Mouse (Mus musculus): ENCODE data around the gene Lurap1. TPM values are rescaled to one million over a fixed set of nuclear protein-coding genes. Genes with fewer than 3 reads are reported as not detected.

Lurap1 gene
- polyA plus RNA-seq, 1 experiment from 2014 or later: 1.9 TPM

DNA sequence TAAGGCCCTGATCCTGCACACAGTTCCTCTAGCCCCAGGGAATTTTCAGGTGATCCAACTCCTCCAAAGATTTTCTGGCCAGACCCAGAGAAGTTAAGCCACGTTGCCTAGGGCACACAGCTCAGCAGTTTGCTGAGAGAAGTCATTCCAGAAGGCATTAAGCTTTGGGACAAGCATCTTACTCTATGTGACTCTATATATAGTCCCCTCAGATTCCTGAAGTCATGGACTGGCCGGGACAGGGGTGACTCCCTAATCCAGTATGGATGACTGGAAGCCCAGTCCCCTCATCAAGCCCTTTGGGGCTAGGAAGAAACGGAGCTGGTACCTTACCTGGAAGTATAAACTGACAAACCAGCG, 296 bp downstream of the Lurap1 start:
- peak overlapping the region; percentile 94 for H3K9ac ChIP-seq (ENCODE audit: low read length)
- H3K9me3 ChIP-seq (ENCODE audit: control insufficient read depth, low read length): no peaks in the 10 kb centered on the region
- H3K27ac ChIP-seq (ENCODE audit: low read depth): peak overlapping the region; percentile 77; the same call in 1 of the 2 replicates
- H3K4me1 ChIP-seq (replicated peaks; ENCODE audit: control insufficient read depth, insufficient read depth, low read length): peaks cover 9% of the 10 kb centered on the region
- 10% methylated on average over 4 of the region's 4 CpGs for WGBS
- H3K27me3 ChIP-seq (replicated peaks; ENCODE audit: control insufficient read depth, insufficient read depth, low read length): no peaks in the 10 kb centered on the region
- H3K36me3 ChIP-seq (ENCODE audit: control insufficient read depth, insufficient read depth, low read length): peaks cover 39% of the 10 kb centered on the region
- peak overlapping the region; percentile 89 for H3K4me2 ChIP-seq (ENCODE audit: low read length)
- peak; percentile 68 for DNase-seq (ENCODE audit: low spot score)
- H3K4me3 ChIP-seq (ENCODE audit: low read depth, low read length): peak overlapping the region; percentile 87
- 0 out of 2 replicates have a peak, but pooled peaks have one; percentile 4 for ATAC-seq (replicated peaks; ENCODE audit: low FRiP score, low TSS enrichment, low read depth)

DNA sequence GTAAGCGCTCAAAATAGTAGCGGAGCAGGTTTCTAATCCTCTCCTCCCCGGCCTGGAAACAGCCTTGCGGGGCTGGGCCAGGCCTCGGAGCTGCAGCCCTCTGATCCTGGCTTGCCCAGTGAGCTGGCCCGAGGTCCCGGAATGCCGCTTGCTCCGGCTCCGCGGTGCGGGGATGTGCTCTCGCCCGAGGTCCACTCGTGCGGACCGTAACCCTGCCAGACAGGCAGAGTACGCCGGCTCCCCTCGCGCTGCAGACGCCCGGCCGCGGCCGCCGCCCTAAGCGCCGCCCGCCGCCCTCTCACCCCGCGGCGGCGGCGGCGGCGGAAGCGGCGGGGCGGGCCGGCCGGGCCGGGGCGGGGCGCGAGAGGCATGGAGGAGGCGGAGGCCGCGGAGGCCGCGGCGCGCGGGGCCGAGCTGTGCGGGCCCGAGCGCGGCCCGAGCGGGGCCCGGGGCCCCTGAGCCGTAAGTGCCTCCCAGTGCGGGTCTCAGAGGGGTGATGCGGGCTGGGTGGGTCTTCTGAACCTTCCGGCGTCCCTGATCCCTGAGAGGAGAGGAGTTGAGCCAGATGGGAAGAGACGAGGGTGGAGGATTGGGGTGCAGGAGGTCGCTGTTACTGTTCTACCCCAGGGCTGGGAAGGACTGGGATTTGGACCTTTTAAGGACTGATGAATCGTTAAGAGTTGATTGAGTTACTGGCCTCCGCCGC, 829 bp downstream of the Lurap1 start:
- H3K36me3 ChIP-seq (ENCODE audit: control insufficient read depth, insufficient read depth, low read length): peaks cover 33% of the 10 kb centered on the region
- DNase-seq (ENCODE audit: low spot score): peak; percentile 84
- H3K9ac ChIP-seq (ENCODE audit: low read length): peak overlapping the region; percentile 94
- peak overlapping the region; percentile 89 for H3K4me2 ChIP-seq (ENCODE audit: low read length)
- peaks cover 9% of the 10 kb centered on the region for H3K4me1 ChIP-seq (replicated peaks; ENCODE audit: control insufficient read depth, insufficient read depth, low read length)
- no peaks in the 10 kb centered on the region for H3K27me3 ChIP-seq (replicated peaks; ENCODE audit: control insufficient read depth, insufficient read depth, low read length)
- H3K4me3 ChIP-seq (ENCODE audit: low read depth, low read length): peak overlapping the region; percentile 87
- H3K9me3 ChIP-seq (ENCODE audit: control insufficient read depth, low read length): no peaks in the 10 kb centered on the region
- peak overlapping the region; percentile 77 for H3K27ac ChIP-seq (ENCODE audit: low read depth)
- peak; percentile 91 for ATAC-seq (replicated peaks; ENCODE audit: low FRiP score, low TSS enrichment, low read depth)
- WGBS: under 1% methylated on average over 65 of the region's 73 CpGs

DNA sequence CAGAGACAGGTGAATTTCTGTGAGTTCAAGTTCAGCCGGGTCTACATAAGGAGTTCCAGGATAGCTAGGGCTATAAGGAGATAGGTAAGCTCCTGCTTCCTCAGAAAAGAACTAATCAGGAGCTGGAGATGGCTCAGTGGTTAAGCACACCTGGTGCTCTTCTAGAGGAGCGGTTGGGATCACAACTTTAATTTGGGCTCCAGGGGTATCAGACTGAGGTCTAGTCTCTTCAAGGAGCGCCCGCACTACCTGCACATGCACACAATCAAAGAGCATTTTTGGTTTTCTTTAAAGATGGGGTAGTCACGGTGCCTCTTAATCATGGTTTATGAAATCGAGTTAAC, 1.4 kb downstream of the Lurap1 start:
- H3K4me2 ChIP-seq (ENCODE audit: low read length): peak overlapping the region; percentile 89

DNA sequence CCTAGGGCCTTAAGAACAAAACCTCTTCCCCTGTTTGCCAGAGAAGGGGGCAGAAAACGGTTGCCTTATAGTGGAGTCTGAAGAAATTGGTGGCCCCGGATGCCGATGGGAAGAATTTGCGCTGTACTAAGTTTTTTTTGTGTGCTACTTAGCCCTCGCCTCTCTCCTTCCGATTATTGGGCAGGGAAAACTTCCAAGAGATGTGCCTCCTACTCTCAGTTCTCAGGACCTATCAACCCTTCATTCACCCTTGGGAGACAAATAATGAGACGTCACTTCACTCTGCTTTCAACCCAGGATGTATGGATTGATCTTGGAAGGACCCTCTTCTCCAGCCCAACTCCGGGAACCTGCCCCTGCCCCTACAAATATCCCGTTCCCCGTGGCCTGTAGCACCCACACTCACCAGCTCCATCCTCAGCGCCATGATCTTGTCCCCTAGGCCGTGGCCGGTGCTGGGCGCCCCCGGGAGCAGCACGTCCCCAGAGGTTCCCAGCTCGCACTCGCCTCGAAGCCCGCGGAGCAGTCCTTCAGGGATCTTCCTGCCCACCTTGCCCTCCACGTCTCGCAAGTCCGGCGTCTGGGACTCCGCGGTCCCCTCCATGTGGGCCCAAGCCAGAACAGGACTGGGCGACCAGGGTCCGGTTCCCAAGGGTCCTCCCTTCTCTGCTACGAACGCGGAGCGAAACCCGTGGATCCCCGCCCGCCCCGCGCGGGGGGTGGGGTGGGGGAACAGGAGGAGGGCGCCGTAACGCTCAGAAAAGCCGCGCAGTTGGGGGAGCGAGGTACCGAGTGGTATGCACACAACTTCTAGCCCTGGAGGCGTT, 7.0 kb downstream of the Lurap1 start:
- no peaks in the 10 kb centered on the region for H3K4me1 ChIP-seq (replicated peaks; ENCODE audit: control insufficient read depth, insufficient read depth, low read length)
- DNase-seq (ENCODE audit: low spot score) (peak; percentile 85), ATAC-seq (replicated peaks; ENCODE audit: low FRiP score, low TSS enrichment, low read depth) (peak; percentile 63; the same call in 1 of the 2 replicates)
- H3K9ac ChIP-seq (ENCODE audit: low read length): peak overlapping the region; percentile 64
- WGBS: 1% methylated on average over 47 of the region's 47 CpGs
- no peaks in the 10 kb centered on the region for H3K9me3 ChIP-seq (ENCODE audit: control insufficient read depth, low read length)
- H3K27me3 ChIP-seq (replicated peaks; ENCODE audit: control insufficient read depth, insufficient read depth, low read length): no peaks in the 10 kb centered on the region
- H3K27ac ChIP-seq (ENCODE audit: low read depth): no peak overlapping the region
- H3K36me3 ChIP-seq (ENCODE audit: control insufficient read depth, insufficient read depth, low read length): no peaks in the 10 kb centered on the region
- peak overlapping the region; percentile 93 for H3K4me2 ChIP-seq (ENCODE audit: low read length)
- peak overlapping the region; percentile 68 for H3K4me3 ChIP-seq (ENCODE audit: low read depth, low read length)

More for the DNA sequence above, 1.4 kb downstream of the Lurap1 start:
- Histone ChIP-seq H3K27ac (ENCODE audit: low read depth) (peak overlapping the region; percentile 77), H3K27me3 (replicated peaks; ENCODE audit: control insufficient read depth, insufficient read depth, low read length) (no peaks in the 10 kb centered on the region), H3K4me1 (replicated peaks; ENCODE audit: control insufficient read depth, insufficient read depth, low read length) (peaks cover 9% of the 10 kb centered on the region), H3K4me3 (ENCODE audit: low read depth, low read length) (peak overlapping the region; percentile 87), H3K36me3 (ENCODE audit: control insufficient read depth, insufficient read depth, low read length) (peaks cover 28% of the 10 kb centered on the region), H3K9me3 (ENCODE audit: control insufficient read depth, low read length) (no peaks in the 10 kb centered on the region), H3K9ac (ENCODE audit: low read length) (peak overlapping the region; percentile 94)
- peak; percentile 64 for DNase-seq (ENCODE audit: low spot score)
- WGBS: 21% methylated on average over 6 of the region's 6 CpGs
- no peak for ATAC-seq (replicated peaks; ENCODE audit: low FRiP score, low TSS enrichment, low read depth)

DNA sequence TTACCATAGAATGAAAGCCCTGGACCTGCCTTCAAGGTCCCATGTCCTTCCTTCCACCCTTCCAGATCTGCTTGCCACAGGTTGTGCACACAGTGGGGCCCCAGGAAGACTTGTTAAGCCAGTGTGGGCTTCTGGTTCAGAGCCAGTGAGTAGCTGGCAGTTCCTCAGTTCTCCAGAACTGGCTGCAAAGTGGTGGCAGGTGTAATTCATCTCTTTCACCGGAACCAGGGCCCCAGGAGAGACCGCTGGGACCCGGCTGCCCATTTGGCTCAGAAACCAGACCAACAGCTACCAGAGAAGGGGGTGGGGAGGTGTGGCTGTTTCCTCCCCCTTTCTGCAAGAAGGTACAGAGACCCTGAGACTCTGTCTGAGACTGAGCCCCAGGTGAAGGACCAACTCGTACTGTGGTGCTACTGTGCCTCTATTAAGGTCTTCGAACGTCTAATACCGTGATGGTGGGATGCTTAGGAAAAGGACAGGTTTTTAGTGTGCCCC, 7.8 kb downstream of the Lurap1 start:
- Histone ChIP-seq H3K4me3 (ENCODE audit: low read depth, low read length) (peak overlapping the region; percentile 68; the same call in 1 of the 2 replicates), H3K36me3 (ENCODE audit: control insufficient read depth, insufficient read depth, low read length) (no peaks in the 10 kb centered on the region), H3K27ac (ENCODE audit: low read depth) (no peak overlapping the region), H3K4me1 (replicated peaks; ENCODE audit: control insufficient read depth, insufficient read depth, low read length) (no peaks in the 10 kb centered on the region), H3K4me2 (ENCODE audit: low read length) (peak overlapping the region; percentile 93), H3K9ac (ENCODE audit: low read length) (no peak overlapping the region), H3K9me3 (ENCODE audit: control insufficient read depth, low read length) (no peaks in the 10 kb centered on the region), H3K27me3 (replicated peaks; ENCODE audit: control insufficient read depth, insufficient read depth, low read length) (no peaks in the 10 kb centered on the region)
- WGBS: 6% methylated on average over 7 of the region's 7 CpGs
- DNase-seq (ENCODE audit: low spot score): peak; percentile 52
- ATAC-seq (replicated peaks; ENCODE audit: low FRiP score, low TSS enrichment, low read depth): no peak

DNA sequence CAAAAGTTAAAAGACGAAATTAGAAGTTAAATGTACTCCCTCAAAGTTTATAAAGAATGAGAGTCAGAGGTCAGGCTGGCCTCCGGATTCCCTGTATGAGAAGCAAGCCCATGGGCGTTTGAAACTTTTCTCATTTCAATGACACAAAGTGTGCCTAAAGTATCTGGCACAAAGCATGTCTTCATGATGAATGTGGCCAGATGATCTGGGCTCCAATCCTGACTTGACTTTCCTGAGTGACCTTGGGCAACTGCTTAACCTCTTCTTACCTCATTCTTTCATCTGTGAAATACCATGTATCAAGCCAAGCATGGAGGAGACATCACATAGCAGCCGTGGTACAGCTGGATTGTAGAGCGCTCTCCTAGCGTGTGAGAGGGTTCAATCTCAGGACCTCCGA, 8.9 kb downstream of the Lurap1 start:
- H3K4me1 ChIP-seq (replicated peaks; ENCODE audit: control insufficient read depth, insufficient read depth, low read length): no peaks in the 10 kb centered on the region
- ATAC-seq (replicated peaks; ENCODE audit: low FRiP score, low TSS enrichment, low read depth): no peak
- 83% methylated on average over 7 of the region's 7 CpGs for WGBS

DNA sequence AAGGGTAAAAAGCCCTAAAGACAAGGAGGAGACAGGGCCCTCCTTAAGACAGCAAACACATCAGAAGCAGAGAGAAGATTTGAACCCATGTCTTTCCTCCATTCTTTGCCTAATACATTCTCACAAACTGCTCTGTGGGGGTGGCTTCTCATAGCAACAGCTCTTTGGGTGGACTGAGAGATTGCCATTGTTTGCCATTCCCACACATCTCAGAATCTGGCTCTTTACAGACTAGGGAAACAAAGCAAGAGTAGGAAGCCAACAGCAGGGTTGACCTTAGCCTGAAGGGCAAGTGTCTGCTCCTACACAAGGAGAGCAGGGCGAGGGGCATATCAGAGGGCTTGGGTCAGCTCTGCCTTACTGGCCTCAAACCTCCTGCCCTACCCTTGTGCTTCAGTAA, 9.4 kb downstream of the Lurap1 start:
- 88% methylated on average over 1 of the region's 1 CpGs for WGBS
- ATAC-seq (replicated peaks; ENCODE audit: low FRiP score, low TSS enrichment, low read depth) (no peak), DNase-seq (ENCODE audit: low spot score) (no peak)
- Histone ChIP-seq H3K4me2 (ENCODE audit: low read length) (no peak overlapping the region), H3K36me3 (ENCODE audit: control insufficient read depth, insufficient read depth, low read length) (no peaks in the 10 kb centered on the region), H3K4me3 (ENCODE audit: low read depth, low read length) (no peak overlapping the region), H3K4me1 (replicated peaks; ENCODE audit: control insufficient read depth, insufficient read depth, low read length) (no peaks in the 10 kb centered on the region), H3K27ac (ENCODE audit: low read depth) (no peak overlapping the region), H3K9me3 (ENCODE audit: control insufficient read depth, low read length) (no peaks in the 10 kb centered on the region), H3K27me3 (replicated peaks; ENCODE audit: control insufficient read depth, insufficient read depth, low read length) (no peaks in the 10 kb centered on the region), H3K9ac (ENCODE audit: low read length) (no peak overlapping the region)

More for the DNA sequence above, 8.9 kb downstream of the Lurap1 start:
- no peaks in the 10 kb centered on the region for H3K27me3 ChIP-seq (replicated peaks; ENCODE audit: control insufficient read depth, insufficient read depth, low read length)
- H3K9me3 ChIP-seq (ENCODE audit: control insufficient read depth, low read length): no peaks in the 10 kb centered on the region
- no peak overlapping the region for H3K9ac ChIP-seq (ENCODE audit: low read length)
- no peaks in the 10 kb centered on the region for H3K36me3 ChIP-seq (ENCODE audit: control insufficient read depth, insufficient read depth, low read length)
- no peak for DNase-seq (ENCODE audit: low spot score)
- H3K27ac ChIP-seq (ENCODE audit: low read depth): no peak overlapping the region
- H3K4me2 ChIP-seq (ENCODE audit: low read length): no peak overlapping the region
- H3K4me3 ChIP-seq (ENCODE audit: low read depth, low read length): no peak overlapping the region

DNA sequence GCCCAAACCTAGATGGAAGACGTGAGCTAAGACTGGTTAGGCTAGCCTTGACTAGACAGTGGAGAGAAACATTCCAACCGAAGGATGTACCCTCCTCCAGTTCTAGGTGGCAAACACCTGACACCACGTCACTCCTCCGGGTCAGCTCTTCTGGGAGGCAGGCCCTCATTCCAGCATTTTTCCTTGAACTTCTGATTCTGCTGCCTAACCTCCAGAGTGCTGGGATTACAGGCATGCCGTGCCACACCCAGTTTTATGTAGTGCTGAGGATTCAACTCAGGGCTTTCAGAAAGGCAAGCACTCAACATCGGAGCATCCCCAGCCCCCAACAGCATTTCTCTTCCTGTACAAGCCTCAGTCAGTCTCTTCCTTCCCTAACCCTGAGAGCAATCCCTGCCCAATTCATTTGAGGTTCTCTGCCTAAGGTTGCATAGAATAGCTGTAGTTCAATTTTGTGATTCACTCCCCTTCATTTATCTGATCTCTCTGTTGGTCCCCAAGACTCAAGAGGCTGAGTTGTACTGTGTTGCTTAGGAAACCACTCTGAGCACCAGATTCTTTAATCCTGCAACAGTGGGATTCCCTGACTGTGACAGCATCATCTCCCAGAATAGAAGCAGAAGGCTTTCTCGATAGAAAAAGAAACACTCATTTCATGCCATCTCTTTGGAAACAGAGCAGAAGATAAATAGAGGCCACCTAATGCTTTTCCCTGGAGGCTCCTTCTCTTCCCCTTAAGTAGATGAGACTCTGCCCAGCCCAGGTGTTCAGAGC, 10.2 kb downstream of the Lurap1 start:
- H3K9me3 ChIP-seq (ENCODE audit: control insufficient read depth, low read length): no peaks in the 10 kb centered on the region
- H3K36me3 ChIP-seq (ENCODE audit: control insufficient read depth, insufficient read depth, low read length): no peaks in the 10 kb centered on the region
- ATAC-seq (replicated peaks; ENCODE audit: low FRiP score, low TSS enrichment, low read depth) (no peak), DNase-seq (ENCODE audit: low spot score) (no peak)
- 75% methylated on average over 7 of the region's 7 CpGs for WGBS
- H3K4me3 ChIP-seq (ENCODE audit: low read depth, low read length): no peak overlapping the region
- H3K4me2 ChIP-seq (ENCODE audit: low read length): no peak overlapping the region
- no peak overlapping the region for H3K9ac ChIP-seq (ENCODE audit: low read length)
- H3K27ac ChIP-seq (ENCODE audit: low read depth): no peak overlapping the region
- H3K4me1 ChIP-seq (replicated peaks; ENCODE audit: control insufficient read depth, insufficient read depth, low read length): no peaks in the 10 kb centered on the region
- no peaks in the 10 kb centered on the region for H3K27me3 ChIP-seq (replicated peaks; ENCODE audit: control insufficient read depth, insufficient read depth, low read length)

Data from intestine, embryonic 14.5 days (tissue).